Mouse (Mus musculus): ENCODE results near the gene Comt. TPM values are rescaled to one million over a fixed set of nuclear protein-coding genes. Genes with fewer than 3 reads are reported as not detected.

The Comt gene
- polyA plus RNA-seq, 2 experiments = 82.4 to 84.5 TPM

- H3K27ac ChIP-seq (replicated peaks; ENCODE audit: low read depth, low read length) = no peak overlapping the region
- peak; percentile 35; the same call in 1 of the 2 replicates for ATAC-seq (ENCODE audit: low FRiP score, low read depth)
- WGBS = 6% methylated on average over 2 of the region's 2 CpGs
- H3K36me3 ChIP-seq (ENCODE audit: control insufficient read depth, insufficient read depth, low read length) = peaks cover 73% of the 10 kb centered on the region
- no peaks in the 10 kb centered on the region; the same call in 1 of the 2 replicates for H3K4me1 ChIP-seq (ENCODE audit: control insufficient read depth, insufficient read depth, low read length)
- no peak for DNase-seq (ENCODE audit: low spot score)
- no peak overlapping the region for H3K4me2 ChIP-seq (replicated peaks; ENCODE audit: low read depth, low read length, severe bottlenecking)
- TF ChIP-seq POLR2A (IDR thresholded peaks at IDR 0.05; ENCODE audit: borderline replicate concordance, extremely low read depth, insufficient read depth, insufficient read length) = no peak
- H3K4me3 ChIP-seq (replicated peaks; ENCODE audit: low read length) = no peak overlapping the region
- no peak overlapping the region for H3K9ac ChIP-seq (ENCODE audit: low read depth, low read length, severe bottlenecking)
- H3K9me3 ChIP-seq (ENCODE audit: control insufficient read depth, low read length) = no peaks in the 10 kb centered on the region
- H3K27me3 ChIP-seq (ENCODE audit: control insufficient read depth, insufficient read depth, low read length) = no peaks in the 10 kb centered on the region
These were observed 20.4 kb downstream of the Comt start for GRCm38 (mm10) chr16:18406293-18406692.

DNA sequence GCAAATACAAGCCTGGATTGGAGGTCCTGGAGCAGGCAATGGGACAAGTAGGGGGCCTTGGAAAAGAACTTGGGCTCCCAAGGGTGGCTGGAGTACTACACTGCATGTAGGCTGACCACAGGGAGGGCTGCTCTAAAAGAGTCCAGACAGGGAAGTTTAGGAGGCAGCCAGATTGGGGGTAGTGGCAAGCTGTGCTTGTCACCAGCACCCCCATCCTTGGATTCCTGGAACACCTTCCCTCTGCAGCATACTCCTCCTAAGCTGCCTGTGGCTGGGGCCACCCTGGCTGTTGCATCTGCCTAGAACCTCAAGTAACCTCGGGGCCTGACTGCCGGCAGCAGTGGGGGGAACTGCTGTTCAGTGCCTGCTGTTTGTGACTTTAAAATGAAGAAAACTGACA lies 20.8 kb downstream of the Comt start:
- WGBS = 73% methylated on average over 2 of the region's 2 CpGs
- H3K4me1 ChIP-seq (ENCODE audit: control insufficient read depth, insufficient read depth, low read length) = peaks cover 3% of the 10 kb centered on the region; the same call in 1 of the 2 replicates
- H3K9ac ChIP-seq (ENCODE audit: low read depth, low read length, severe bottlenecking) = no peak overlapping the region
- H3K36me3 ChIP-seq (ENCODE audit: control insufficient read depth, insufficient read depth, low read length) = peaks cover 71% of the 10 kb centered on the region
- H3K27me3 ChIP-seq (ENCODE audit: control insufficient read depth, insufficient read depth, low read length) = no peaks in the 10 kb centered on the region
- no peak overlapping the region for H3K27ac ChIP-seq (replicated peaks; ENCODE audit: low read depth, low read length)
- no peak overlapping the region for H3K4me2 ChIP-seq (replicated peaks; ENCODE audit: low read depth, low read length, severe bottlenecking)
- H3K9me3 ChIP-seq (ENCODE audit: control insufficient read depth, low read length) = no peaks in the 10 kb centered on the region
- no peak for TF ChIP-seq POLR2A (IDR thresholded peaks at IDR 0.05; ENCODE audit: borderline replicate concordance, extremely low read depth, insufficient read depth, insufficient read length)
- no peak for DNase-seq (ENCODE audit: low spot score)
- H3K4me3 ChIP-seq (replicated peaks; ENCODE audit: low read length) = no peak overlapping the region
- no peak for ATAC-seq (ENCODE audit: low FRiP score, low read depth)

- 83% methylated on average over 13 of the region's 13 CpGs for WGBS
- Histone ChIP-seq H3K36me3 (ENCODE audit: control insufficient read depth, insufficient read depth, low read length) (peaks cover 71% of the 10 kb centered on the region), H3K27ac (replicated peaks; ENCODE audit: low read depth, low read length) (no peak overlapping the region), H3K4me3 (replicated peaks; ENCODE audit: low read length) (no peak overlapping the region), H3K27me3 (ENCODE audit: control insufficient read depth, insufficient read depth, low read length) (no peaks in the 10 kb centered on the region), H3K9ac (ENCODE audit: low read depth, low read length, severe bottlenecking) (no peak overlapping the region), H3K4me2 (replicated peaks; ENCODE audit: low read depth, low read length, severe bottlenecking) (no peak overlapping the region), H3K9me3 (ENCODE audit: control insufficient read depth, low read length) (no peaks in the 10 kb centered on the region), H3K4me1 (ENCODE audit: control insufficient read depth, insufficient read depth, low read length) (peaks cover 5% of the 10 kb centered on the region; the same call in 1 of the 2 replicates)
- no peak for TF ChIP-seq POLR2A (IDR thresholded peaks at IDR 0.05; ENCODE audit: borderline replicate concordance, extremely low read depth, insufficient read depth, insufficient read length)
- no peak for DNase-seq (ENCODE audit: low spot score)
- no peak for ATAC-seq (ENCODE audit: low FRiP score, low read depth)
These were observed 21.4 kb downstream of the Comt start for GRCm38 (mm10) chr16:18405091-18405854.

- Histone ChIP-seq H3K4me1 (ENCODE audit: control insufficient read depth, insufficient read depth, low read length) (peaks cover 5% of the 10 kb centered on the region; the same call in 1 of the 2 replicates), H3K4me2 (replicated peaks; ENCODE audit: low read depth, low read length, severe bottlenecking) (no peak overlapping the region), H3K27ac (replicated peaks; ENCODE audit: low read depth, low read length) (no peak overlapping the region), H3K9me3 (ENCODE audit: control insufficient read depth, low read length) (no peaks in the 10 kb centered on the region), H3K4me3 (replicated peaks; ENCODE audit: low read length) (no peak overlapping the region), H3K36me3 (ENCODE audit: control insufficient read depth, insufficient read depth, low read length) (peaks cover 78% of the 10 kb centered on the region), H3K9ac (ENCODE audit: low read depth, low read length, severe bottlenecking) (no peak overlapping the region), H3K27me3 (ENCODE audit: control insufficient read depth, insufficient read depth, low read length) (no peaks in the 10 kb centered on the region)
- ATAC-seq (ENCODE audit: low FRiP score, low read depth) (no peak), DNase-seq (ENCODE audit: low spot score) (no peak)
- no peak for TF ChIP-seq POLR2A (IDR thresholded peaks at IDR 0.05; ENCODE audit: borderline replicate concordance, extremely low read depth, insufficient read depth, insufficient read length)
- WGBS = 85% methylated on average over 12 of the region's 12 CpGs
These were observed 23.4 kb downstream of the Comt start for GRCm38 (mm10) chr16:18403285-18403684.

DNA sequence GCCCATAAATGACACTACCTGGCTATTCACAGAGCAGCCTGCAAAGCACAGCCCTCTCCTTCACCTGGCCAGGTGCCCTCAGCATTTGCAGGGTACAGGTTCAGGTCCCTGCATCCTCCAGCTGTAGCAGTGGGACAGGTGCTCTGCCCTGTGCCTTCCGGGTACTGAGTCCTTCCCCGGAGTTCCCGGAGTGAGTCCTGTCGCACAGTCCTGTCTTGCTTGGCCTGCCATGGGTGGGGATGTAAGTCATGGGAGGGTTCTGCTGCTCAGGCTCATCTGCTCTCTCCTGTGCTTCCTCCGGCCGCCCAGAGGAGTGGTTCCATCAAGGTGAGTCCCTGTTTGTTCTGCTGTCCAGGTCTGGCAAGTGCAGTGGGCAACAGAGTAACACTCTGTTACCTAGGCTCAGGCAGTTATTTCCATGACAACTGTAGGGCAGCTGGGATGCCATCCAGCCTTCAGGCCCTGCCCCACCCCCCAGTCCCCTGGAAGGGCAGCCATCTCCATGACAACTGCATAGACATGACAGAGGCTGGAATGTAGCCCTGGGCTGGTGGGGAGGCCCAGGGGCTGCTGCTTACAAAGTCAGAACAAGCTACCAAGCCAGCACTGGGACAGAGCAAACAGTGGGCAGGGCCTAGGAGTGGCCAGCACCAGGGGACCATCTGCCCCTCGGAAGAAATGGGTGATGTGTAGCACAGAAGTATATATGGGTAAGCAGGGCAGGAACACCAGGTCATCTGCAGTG lies 26.0 kb downstream of the Comt start:
- 47% methylated on average over 7 of the region's 7 CpGs for WGBS
- Histone ChIP-seq H3K27me3 (ENCODE audit: control insufficient read depth, insufficient read depth, low read length) (no peaks in the 10 kb centered on the region), H3K27ac (replicated peaks; ENCODE audit: low read depth, low read length) (no peak overlapping the region), H3K4me2 (replicated peaks; ENCODE audit: low read depth, low read length, severe bottlenecking) (no peak overlapping the region), H3K4me3 (replicated peaks; ENCODE audit: low read length) (no peak overlapping the region), H3K9ac (ENCODE audit: low read depth, low read length, severe bottlenecking) (no peak overlapping the region), H3K9me3 (ENCODE audit: control insufficient read depth, low read length) (no peaks in the 10 kb centered on the region), H3K4me1 (ENCODE audit: control insufficient read depth, insufficient read depth, low read length) (peaks cover 12% of the 10 kb centered on the region; the same call in 1 of the 2 replicates), H3K36me3 (ENCODE audit: control insufficient read depth, insufficient read depth, low read length) (peaks cover 78% of the 10 kb centered on the region)
- no peak for TF ChIP-seq POLR2A (IDR thresholded peaks at IDR 0.05; ENCODE audit: borderline replicate concordance, extremely low read depth, insufficient read depth, insufficient read length)
- DNase-seq (ENCODE audit: low spot score) = peak; percentile 25
- peak; percentile 79 for ATAC-seq (ENCODE audit: low FRiP score, low read depth)

Data from limb, embryonic 14.5 days (tissue).